Mouse (Mus musculus) C2C12 (cell line): ENCODE measurements around the gene Mtch2.

ENCODE experiments used
- CTCF ChIP-seq: IDR thresholded peaks from one replicate; pipeline ENCODE4 v1.5.1; 2011; ENCODE audit not compliant: control insufficient read depth, insufficient read depth, insufficient read length
- FOSL1 ChIP-seq: IDR thresholded peaks from one replicate; pipeline ENCODE4 v1.8.0; 2011; ENCODE audit warnings: mild to moderate bottlenecking, low read length; ENCODE audit not compliant: poor library complexity, insufficient read depth, severe bottlenecking
- MAX ChIP-seq: IDR thresholded peaks from one replicate; pipeline ENCODE4 v1.6.1; 2011; ENCODE audit warnings: mild to moderate bottlenecking, control low read depth
- MYOG ChIP-seq: IDR thresholded peaks from one replicate; pipeline ENCODE4 v1.6.1; 2011; ENCODE audit not compliant: control insufficient read depth, insufficient read length; ENCODE audit errors: extremely low read depth
- USF1 ChIP-seq: IDR thresholded peaks from one replicate; pipeline ENCODE4 v1.6.1; 2011; ENCODE audit warnings: low read depth, mild to moderate bottlenecking, control low read depth, moderate library complexity

DNA sequence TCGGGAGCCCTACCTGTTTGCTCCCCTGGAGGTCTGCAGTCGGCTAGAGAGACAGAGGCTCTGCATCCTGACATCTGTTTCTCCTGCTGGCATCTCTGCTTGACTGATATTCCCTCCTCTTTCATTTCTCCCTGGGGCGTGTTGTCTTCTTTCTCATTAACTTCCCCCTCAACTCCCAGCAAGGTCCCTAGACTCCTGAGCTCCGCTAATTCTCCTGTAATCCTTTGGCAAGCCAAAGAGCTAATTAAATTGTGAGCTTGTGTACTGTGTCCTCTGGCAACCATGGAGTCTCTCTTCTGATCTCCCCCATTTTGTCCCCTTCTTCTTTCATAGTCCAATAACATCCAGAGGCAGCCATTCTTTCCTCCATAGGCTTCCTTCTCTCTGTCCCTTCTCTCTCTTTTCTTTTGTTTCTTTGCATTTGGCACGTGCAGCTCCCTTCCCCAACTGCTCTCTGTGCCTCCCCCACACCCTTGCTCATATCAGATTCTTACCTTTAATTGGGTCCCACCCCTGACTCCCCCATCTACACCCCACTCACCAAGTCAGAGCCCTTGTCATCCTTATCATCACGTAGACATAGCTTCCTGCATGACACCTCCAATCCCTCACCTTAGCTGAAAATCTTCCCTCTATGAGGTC lies 33.3 kb downstream of the Mtch2 start:
- TF ChIP-seq CTCF (no peak), MAX (no peak), MYOG (no peak), FOSL1 (no peak), USF1 (no peak)
